Comparison of ENCODE assay signal across 14 mouse cellular contexts in the genomic region with DNA sequence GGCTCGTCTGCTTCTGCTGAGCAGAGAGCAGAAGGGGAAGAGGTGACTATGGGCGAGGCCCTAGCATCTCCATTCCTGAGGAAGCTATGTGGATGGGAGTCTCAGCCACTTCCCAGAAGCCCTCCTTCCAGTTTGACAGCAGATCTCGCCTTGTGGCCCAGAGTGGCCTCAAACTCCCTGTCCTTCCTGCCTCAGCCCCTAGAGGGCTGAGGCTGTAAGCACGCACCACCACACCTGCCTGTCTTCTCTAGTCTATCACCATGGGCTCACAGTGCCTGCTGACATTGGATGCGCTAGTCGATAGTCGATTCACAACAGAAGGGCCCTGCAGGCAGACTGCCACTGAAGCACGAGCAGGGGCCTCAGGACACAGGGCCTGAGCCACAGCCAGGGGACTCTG. TPM values are rescaled to one million over a fixed set of nuclear protein-coding genes. Genes with fewer than 3 reads are reported as not detected.
DNase-seq lines count a peak whose midpoint lies in the region; ATAC-seq and TF ChIP-seq lines count a peak whose summit lies in the region.
"Had no signal": no experiment of that assay in that cellular context is flagged by ENCODE, and none has a peak within 500 bp of the region (broad histone marks: within the 10 kb centered on the region; RNA-seq: fewer than 3 reads in every experiment).

No protein-coding gene starts in this region.

- peaks cover 51% of the 10 kb centered on the region for H3K27me3 ChIP-seq in heart, embryonic 12.5 days (replicated peaks)
- H3K27me3 ChIP-seq in midbrain, postnatal 0 days (ENCODE audit: insufficient read depth, low read length): no peaks in the 10 kb centered on the region
- H3K27me3 ChIP-seq in midbrain, embryonic 16.5 days (ENCODE audit: control insufficient read depth, insufficient read depth, low read depth, low read length): no peaks in the 10 kb centered on the region
- no peaks in the 10 kb centered on the region for H3K27me3 ChIP-seq in hindbrain, embryonic 10.5 days (ENCODE audit: insufficient read depth, poor library complexity, severe bottlenecking)
- no peaks in the 10 kb centered on the region for H3K27me3 ChIP-seq in hindbrain, embryonic 14.5 days (ENCODE audit: control insufficient read depth, insufficient read depth, low read length)
- H3K27me3 ChIP-seq: lung, embryonic 15.5 days had no signal

- no peak overlapping the region for H3K27ac ChIP-seq in heart, embryonic 12.5 days (ENCODE audit: poor library complexity, severe bottlenecking)
- H3K27ac ChIP-seq in midbrain, postnatal 0 days (ENCODE audit: low read depth, low read length): no peak overlapping the region
- no peak overlapping the region for H3K27ac ChIP-seq in midbrain, embryonic 16.5 days (ENCODE audit: low read length)
- no peak overlapping the region for H3K27ac ChIP-seq in olfactory bulb, adult 2 months (ENCODE audit: insufficient read depth, low read depth, low read length)
- H3K27ac ChIP-seq in hindbrain, embryonic 10.5 days: no peak overlapping the region
- H3K27ac ChIP-seq in hindbrain, embryonic 14.5 days: no peak overlapping the region
- H3K27ac ChIP-seq: lung, embryonic 15.5 days had no signal

- no peak for ATAC-seq in heart, embryonic 12.5 days (ENCODE audit: insufficient number of reproducible peaks, low FRiP score)
- no peak for ATAC-seq in midbrain, postnatal 0 days (ENCODE audit: low FRiP score)
- ATAC-seq in midbrain, embryonic 16.5 days: no peak
- ATAC-seq in hindbrain, embryonic 14.5 days (ENCODE audit: low FRiP score): no peak

- peaks cover 26% of the 10 kb centered on the region for H3K36me3 ChIP-seq in heart, embryonic 12.5 days
- peaks cover 27% of the 10 kb centered on the region for H3K36me3 ChIP-seq in midbrain, postnatal 0 days (ENCODE audit: insufficient read depth, low read length)
- peaks cover 10% of the 10 kb centered on the region for H3K36me3 ChIP-seq in midbrain, embryonic 16.5 days (ENCODE audit: control insufficient read depth, insufficient read depth, low read length)
- H3K36me3 ChIP-seq in hindbrain, embryonic 10.5 days: peaks cover 26% of the 10 kb centered on the region
- peaks cover 4% of the 10 kb centered on the region; the same call in 1 of the 2 replicates for H3K36me3 ChIP-seq in hindbrain, embryonic 14.5 days (replicated peaks; ENCODE audit: control insufficient read depth, insufficient read depth)
- H3K36me3 ChIP-seq: lung, embryonic 15.5 days had no signal

- no peak overlapping the region for H3K4me3 ChIP-seq in heart, embryonic 12.5 days
- H3K4me3 ChIP-seq in midbrain, postnatal 0 days (ENCODE audit: low read depth, low read length): no peak overlapping the region
- H3K4me3 ChIP-seq in midbrain, embryonic 16.5 days (ENCODE audit: low read depth, low read length): no peak overlapping the region
- no peak overlapping the region for H3K4me3 ChIP-seq in olfactory bulb, adult 2 months (ENCODE audit: insufficient read depth, low read depth, low read length)
- no peak overlapping the region for H3K4me3 ChIP-seq in hindbrain, embryonic 10.5 days
- no peak overlapping the region for H3K4me3 ChIP-seq in hindbrain, embryonic 14.5 days (replicated peaks; ENCODE audit: low read length)
- H3K4me3 ChIP-seq: erythroblast, embryonic 14.5 days; lung, embryonic 15.5 days; myocyte had no signal

- TF ChIP-seq POLR2A in olfactory bulb, adult 2 months (IDR thresholded peaks at IDR 0.05; ENCODE audit: insufficient read depth, low read depth, low read length): no peak

- no peak for DNase-seq in heart, adult 8-10 months (ENCODE audit: low spot score)
- DNase-seq in midbrain, postnatal 0 days (ENCODE audit: low spot score): no peak
- peak; percentile 94 for DNase-seq in ZHBTc4 (ENCODE audit: low read depth, low spot score)
- no peak for DNase-seq in hindbrain, embryonic 10.5 days (ENCODE audit: low spot score)
- DNase-seq in hindbrain, embryonic 14.5 days (ENCODE audit: low spot score): no peak
- DNase-seq: adrenal gland, postnatal 14 days; cerebellum, adult 8-10 months; gastrocnemius, postnatal 36 days had no signal

- H3K9me3 ChIP-seq in heart, embryonic 12.5 days (replicated peaks): no peaks in the 10 kb centered on the region
- no peaks in the 10 kb centered on the region for H3K9me3 ChIP-seq in midbrain, postnatal 0 days (ENCODE audit: low read length)
- no peaks in the 10 kb centered on the region for H3K9me3 ChIP-seq in midbrain, embryonic 16.5 days (replicated peaks; ENCODE audit: control insufficient read depth, low read length, poor library complexity, severe bottlenecking)
- no peaks in the 10 kb centered on the region for H3K9me3 ChIP-seq in hindbrain, embryonic 10.5 days
- H3K9me3 ChIP-seq in hindbrain, embryonic 14.5 days (ENCODE audit: control insufficient read depth, low read length): no peaks in the 10 kb centered on the region
- H3K9me3 ChIP-seq: lung, embryonic 15.5 days had no signal

- WGBS in heart, embryonic 12.5 days: 65% methylated on average over 8 of the region's 8 CpGs
- 63% methylated on average over 8 of the region's 8 CpGs for WGBS in midbrain, postnatal 0 days
- WGBS in midbrain, embryonic 16.5 days: 56% methylated on average over 8 of the region's 8 CpGs
- 83% methylated on average over 8 of the region's 8 CpGs for WGBS in olfactory bulb, adult 2 months
- 58% methylated on average over 8 of the region's 8 CpGs for WGBS in hindbrain, embryonic 10.5 days
- 58% methylated on average over 8 of the region's 8 CpGs for WGBS in hindbrain, embryonic 14.5 days

- H3K4me2 ChIP-seq in heart, embryonic 12.5 days: no peak overlapping the region
- H3K4me2 ChIP-seq in midbrain, postnatal 0 days (ENCODE audit: low read depth, low read length, poor library complexity, severe bottlenecking): no peak overlapping the region
- H3K4me2 ChIP-seq in midbrain, embryonic 16.5 days (ENCODE audit: low read length): no peak overlapping the region
- H3K4me2 ChIP-seq in hindbrain, embryonic 14.5 days (replicated peaks): no peak overlapping the region
- H3K4me2 ChIP-seq: lung, embryonic 15.5 days had no signal

- 0 out of 2 replicates have a peak overlapping the region, but pooled peaks have one; percentile 35 for H3K9ac ChIP-seq in heart, embryonic 12.5 days
- H3K9ac ChIP-seq in midbrain, postnatal 0 days (replicated peaks; ENCODE audit: low read length, poor library complexity, severe bottlenecking): no peak overlapping the region
- no peak overlapping the region for H3K9ac ChIP-seq in midbrain, embryonic 16.5 days (ENCODE audit: low read depth, low read length)
- no peak overlapping the region for H3K9ac ChIP-seq in hindbrain, embryonic 14.5 days
- H3K9ac ChIP-seq: lung, embryonic 15.5 days had no signal

- TF ChIP-seq CTCF in midbrain, postnatal 0 days (IDR thresholded peaks at IDR 0.05): peak; percentile 59
- TF ChIP-seq CTCF in olfactory bulb, adult 2 months (IDR thresholded peaks at IDR 0.05; ENCODE audit: insufficient read depth, low read depth, low read length): peak; percentile 31; the same call in 1 of the 2 replicates

- H3K4me1 ChIP-seq in heart, embryonic 12.5 days (replicated peaks): peaks cover 27% of the 10 kb centered on the region
- no peaks in the 10 kb centered on the region for H3K4me1 ChIP-seq in midbrain, postnatal 0 days (ENCODE audit: insufficient read depth, low read length)
- H3K4me1 ChIP-seq in midbrain, embryonic 16.5 days (ENCODE audit: control insufficient read depth, insufficient read depth, low read length): peaks cover 4% of the 10 kb centered on the region; the same call in 1 of the 2 replicates
- peaks cover 50% of the 10 kb centered on the region for H3K4me1 ChIP-seq in olfactory bulb, adult 2 months (ENCODE audit: control insufficient read depth, insufficient read depth, low read length)
- peaks cover 22% of the 10 kb centered on the region for H3K4me1 ChIP-seq in hindbrain, embryonic 10.5 days (replicated peaks)
- peaks cover 4% of the 10 kb centered on the region; the same call in 1 of the 2 replicates for H3K4me1 ChIP-seq in hindbrain, embryonic 14.5 days (replicated peaks; ENCODE audit: control insufficient read depth, insufficient read depth, low read length)

RNA-seq across cellular contexts. Expression of a gene that starts 18.1 kb away (rescaled TPM):
- polyA plus RNA-seq in heart, embryonic 12.5 days (2016; fragmentation: Nextera tagmentation; extraction: Ambion mirVana): 148 and 153 TPM in 2 replicates
- 100 to 1,000 TPM in 1 of 4 experiments, 10 to 100 TPM in 3; 51.0 to 123 (median 71.2) TPM for total RNA-seq in heart, adult 8-10 months (2022)
- total RNA-seq in midbrain, postnatal 0 days (2014; rRNA removed): 91.3 and 104 TPM in 2 replicates
- 68.6 and 73.3 TPM in 2 replicates for polyA plus RNA-seq in midbrain, postnatal 0 days (2015; fragmentation: Nextera tagmentation; extraction: Ambion mirVana)
- polyA plus RNA-seq in midbrain, embryonic 16.5 days (2015; fragmentation: Nextera tagmentation; extraction: Ambion mirVana): 76.3 and 80.8 TPM in 2 replicates
- not detected in 2 replicates for polyA plus RNA-seq in olfactory bulb, adult 2 months (2012; ENCODE audit: insufficient read depth, insufficient read length, low replicate concordance, missing spikeins)
- 39.3 and 39.6 TPM in 2 replicates for polyA plus RNA-seq in hindbrain, embryonic 10.5 days (2016; fragmentation: Nextera tagmentation; extraction: Ambion mirVana)
- polyA plus RNA-seq in hindbrain, embryonic 14.5 days (2014; fragmentation: Nextera tagmentation; extraction: Ambion mirVana): 76.8 and 92.3 TPM in 2 replicates

RNA-seq across cellular contexts. Expression of a gene that starts 32.9 kb away (rescaled TPM):
- polyA plus RNA-seq in heart, embryonic 12.5 days (2016; fragmentation: Nextera tagmentation; extraction: Ambion mirVana): 1.7 and 1.8 TPM in 2 replicates
- under 1 TPM; 0.34 to 0.63 (median 0.41) TPM for total RNA-seq in heart, adult 8-10 months (2022)
- 2.1 and 3.5 TPM in 2 replicates for total RNA-seq in midbrain, postnatal 0 days (2014; rRNA removed)
- 0.43 and 0.70 TPM in 2 replicates for polyA plus RNA-seq in midbrain, postnatal 0 days (2015; fragmentation: Nextera tagmentation; extraction: Ambion mirVana)
- polyA plus RNA-seq in midbrain, embryonic 16.5 days (2015; fragmentation: Nextera tagmentation; extraction: Ambion mirVana): 2.7 and 3.2 TPM in 2 replicates
- polyA plus RNA-seq in olfactory bulb, adult 2 months (2012; ENCODE audit: insufficient read depth, insufficient read length, low replicate concordance, missing spikeins): not detected in 2 replicates
- polyA plus RNA-seq in hindbrain, embryonic 10.5 days (2016; fragmentation: Nextera tagmentation; extraction: Ambion mirVana): 5.4 and 9.3 TPM in 2 replicates
- polyA plus RNA-seq in hindbrain, embryonic 14.5 days (2014; fragmentation: Nextera tagmentation; extraction: Ambion mirVana): 6.5 and 9.3 TPM in 2 replicates
- polyA plus RNA-seq: erythroblast, embryonic 14.5 days; myocyte had no signal

Comparison
In these comparisons a context has a peak if more than half of its experiments do, and no peak if none do; other contexts are left out.
1. RNA of a gene that starts 18.1 kb away (polyA plus RNA-seq): 148 to 153 TPM in heart, embryonic 12.5 days, 76.3 to 80.8 TPM in midbrain, embryonic 16.5 days, 76.8 to 92.3 TPM in hindbrain, embryonic 14.5 days, 68.6 to 73.3 TPM in midbrain, postnatal 0 days and 39.3 to 39.6 TPM in hindbrain, embryonic 10.5 days; not detected in olfactory bulb, adult 2 months; every median in the first group is over 10 times any median in the second.